Mouse (Mus musculus): ENCODE measurements at regions not wholly inside any gene's neighbourhood (a gene's known extent, or its start where the extent isn't known, plus 50 kb on each side); places are given as distances from the start of the nearest gene placed in this dataset.
A peak's percentile ranks its signal among the peaks of the same experiment; 100 is the strongest.

DNA sequence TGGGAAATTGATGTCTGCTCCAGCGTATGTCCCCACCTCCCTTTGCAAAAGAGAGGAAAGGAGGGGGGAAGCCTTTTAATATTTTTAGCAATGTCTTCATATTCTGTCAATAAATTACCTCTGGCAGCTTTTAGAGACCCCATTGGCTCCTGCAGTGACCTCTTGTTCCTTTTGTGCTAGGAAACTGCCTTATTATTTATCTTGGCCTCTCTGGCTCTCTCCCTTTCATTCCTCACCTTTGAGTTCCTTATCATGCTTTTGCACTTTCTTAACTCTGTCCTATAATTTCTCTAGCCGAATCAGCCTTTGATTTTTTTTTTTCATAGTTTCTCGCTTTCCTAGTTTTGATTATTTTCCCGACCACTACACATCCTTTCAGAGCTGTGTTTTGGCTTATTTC lies 548.7 kb downstream of the Bnc2 start:
- Histone ChIP-seq H3K4me1 (no peaks in the 10 kb centered on the region), H3K9ac (replicated peaks) (no peak overlapping the region), H3K4me2 (replicated peaks) (no peak overlapping the region), H3K27me3 (no peaks in the 10 kb centered on the region), H3K9me3 (no peaks in the 10 kb centered on the region), H3K36me3 (no peaks in the 10 kb centered on the region), H3K4me3 (no peak overlapping the region), H3K27ac (replicated peaks) (no peak overlapping the region)
- no peak for ATAC-seq (replicated peaks)
- 54% methylated on average over 4 of the region's 4 CpGs for WGBS

DNA sequence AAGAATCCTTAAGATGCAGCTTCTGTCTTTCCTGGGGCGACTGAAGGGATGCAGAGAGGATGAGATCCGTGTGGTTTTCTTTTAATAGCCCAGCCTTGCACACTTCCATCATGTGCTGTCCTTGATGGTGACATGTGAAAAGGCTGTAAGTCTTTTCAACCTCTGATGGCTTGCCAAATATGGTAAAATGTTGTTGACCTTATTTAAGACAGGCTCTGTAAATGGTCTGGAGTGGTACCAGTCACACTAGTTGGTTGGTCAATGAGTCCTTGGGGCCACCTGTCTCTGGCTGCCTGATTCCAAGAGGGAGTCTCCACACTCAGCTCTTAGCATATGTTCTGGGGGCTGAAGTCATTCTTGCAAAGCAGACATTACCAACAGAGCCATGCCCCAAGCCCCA lies 547.7 kb downstream of the Bnc2 start:
- 76% methylated on average over 2 of the region's 2 CpGs for WGBS
- Histone ChIP-seq H3K9me3 (no peaks in the 10 kb centered on the region), H3K27ac (replicated peaks) (no peak overlapping the region), H3K9ac (replicated peaks) (no peak overlapping the region), H3K4me1 (no peaks in the 10 kb centered on the region), H3K27me3 (no peaks in the 10 kb centered on the region), H3K4me2 (replicated peaks) (no peak overlapping the region), H3K4me3 (no peak overlapping the region), H3K36me3 (no peaks in the 10 kb centered on the region)
- no peak for ATAC-seq (replicated peaks)

DNA sequence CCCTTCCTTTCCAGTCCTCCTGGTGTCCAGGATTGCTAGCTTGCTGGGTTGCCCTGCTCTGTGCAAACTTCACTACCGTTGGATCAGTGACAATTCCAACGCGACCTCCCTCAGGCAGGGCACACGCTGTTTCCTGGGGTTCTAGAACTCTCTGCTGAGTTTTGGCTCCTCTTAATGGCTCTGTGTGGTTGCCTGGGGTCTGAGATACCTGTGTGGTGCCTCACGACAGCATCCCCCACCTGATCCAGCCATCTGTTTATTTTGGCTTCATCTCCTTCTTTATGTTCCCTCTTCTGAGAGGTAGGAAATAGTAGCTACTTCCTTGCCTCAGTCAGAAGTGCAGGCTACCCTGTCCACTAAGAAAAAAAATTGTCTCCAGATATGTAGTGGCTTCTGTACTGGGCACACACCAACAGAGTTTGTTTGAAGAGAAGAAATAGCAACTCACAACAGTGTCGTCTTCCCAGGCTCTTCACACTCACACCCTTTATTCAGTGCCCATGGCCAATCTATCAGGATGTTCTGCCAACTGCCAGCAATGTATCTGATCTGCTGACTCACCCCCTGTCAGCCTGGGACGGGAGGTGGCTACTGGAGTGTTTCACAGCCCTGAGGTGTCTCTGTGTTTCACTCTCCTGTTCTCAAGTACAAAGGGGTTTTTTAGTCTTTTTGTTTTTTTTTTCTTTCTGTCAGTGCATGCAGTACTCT lies 544.1 kb downstream of the Bnc2 start:
- H3K27ac ChIP-seq (replicated peaks) = no peak overlapping the region
- H3K4me3 ChIP-seq = no peak overlapping the region
- H3K4me1 ChIP-seq = no peaks in the 10 kb centered on the region
- no peak overlapping the region for H3K9ac ChIP-seq (replicated peaks)
- no peaks in the 10 kb centered on the region for H3K36me3 ChIP-seq
- WGBS = 70% methylated on average over 7 of the region's 7 CpGs
- no peak for ATAC-seq (replicated peaks)
- H3K27me3 ChIP-seq = no peaks in the 10 kb centered on the region
- no peak overlapping the region for H3K4me2 ChIP-seq (replicated peaks)
- H3K9me3 ChIP-seq = no peaks in the 10 kb centered on the region

DNA sequence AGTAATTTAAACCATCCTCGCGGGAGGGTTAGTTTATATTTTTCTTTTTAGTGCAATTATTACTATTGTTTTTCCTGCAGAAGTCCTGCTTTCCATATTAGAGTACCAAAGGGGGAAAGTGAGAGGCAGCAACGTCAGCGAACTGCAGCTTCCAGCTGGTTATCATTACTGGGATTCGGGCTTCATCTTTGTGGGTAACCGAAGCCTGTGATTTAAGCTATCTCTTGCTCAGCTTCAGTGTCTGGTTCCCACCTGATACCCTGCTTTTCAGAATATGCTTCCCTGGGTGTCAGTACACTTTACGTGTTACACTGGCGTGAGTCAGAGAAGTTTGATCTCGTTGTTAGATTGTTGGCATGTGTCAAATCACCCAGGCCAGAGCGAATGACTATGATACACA lies 539.3 kb downstream of the Bnc2 start:
- no peak overlapping the region for H3K27ac ChIP-seq (replicated peaks)
- H3K4me1 ChIP-seq = peaks cover 3% of the 10 kb centered on the region; the same call in 1 of the 2 replicates
- no peaks in the 10 kb centered on the region for H3K9me3 ChIP-seq
- no peak overlapping the region for H3K9ac ChIP-seq (replicated peaks)
- no peak for ATAC-seq (replicated peaks)
- H3K4me2 ChIP-seq (replicated peaks) = no peak overlapping the region
- WGBS = 85% methylated on average over 10 of the region's 10 CpGs
- no peaks in the 10 kb centered on the region for H3K27me3 ChIP-seq
- H3K36me3 ChIP-seq = no peaks in the 10 kb centered on the region
- no peak overlapping the region for H3K4me3 ChIP-seq

DNA sequence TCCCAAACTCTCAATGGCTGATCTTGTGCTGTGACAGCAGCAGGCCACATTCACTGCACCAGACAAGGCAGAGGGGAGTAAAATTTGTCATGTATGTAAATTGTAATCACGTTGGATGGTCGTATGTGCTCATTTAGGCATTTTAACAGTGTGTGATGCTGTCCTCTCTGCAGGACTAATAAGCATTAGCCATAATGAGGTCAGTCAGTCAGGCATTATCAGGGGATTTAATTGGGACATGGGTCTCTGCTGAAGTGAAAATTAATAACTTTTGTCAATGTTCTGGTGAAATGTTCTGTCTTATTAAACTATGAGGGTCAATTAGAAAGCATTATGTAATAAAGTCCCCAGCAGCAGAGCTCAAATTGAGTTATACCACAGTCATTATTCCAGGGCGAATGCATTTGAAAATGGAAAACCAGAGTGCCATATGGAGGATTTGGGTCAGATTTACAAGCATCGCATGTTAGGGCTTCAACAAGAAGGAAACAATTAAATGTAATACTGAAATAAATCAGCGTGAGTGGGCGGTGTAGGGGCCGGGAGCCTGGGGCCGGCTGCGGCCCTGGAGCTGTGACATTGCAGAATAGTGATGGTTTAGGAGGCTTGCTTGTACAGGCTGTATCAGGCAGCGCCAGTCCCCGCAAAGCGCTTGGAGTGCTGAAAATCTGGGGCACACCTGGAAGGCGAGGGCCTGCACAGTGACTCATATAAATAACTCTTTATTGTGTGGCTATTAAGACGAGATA lies 537.7 kb downstream of the Bnc2 start:
- Histone ChIP-seq H3K9ac (replicated peaks) (no peak overlapping the region), H3K4me2 (replicated peaks) (no peak overlapping the region), H3K27ac (replicated peaks) (no peak overlapping the region), H3K4me3 (no peak overlapping the region), H3K36me3 (no peaks in the 10 kb centered on the region), H3K9me3 (no peaks in the 10 kb centered on the region), H3K4me1 (peaks cover 3% of the 10 kb centered on the region; the same call in 1 of the 2 replicates), H3K27me3 (no peaks in the 10 kb centered on the region)
- ATAC-seq (replicated peaks) = peak; percentile 80
- WGBS = 49% methylated on average over 14 of the region's 14 CpGs

DNA sequence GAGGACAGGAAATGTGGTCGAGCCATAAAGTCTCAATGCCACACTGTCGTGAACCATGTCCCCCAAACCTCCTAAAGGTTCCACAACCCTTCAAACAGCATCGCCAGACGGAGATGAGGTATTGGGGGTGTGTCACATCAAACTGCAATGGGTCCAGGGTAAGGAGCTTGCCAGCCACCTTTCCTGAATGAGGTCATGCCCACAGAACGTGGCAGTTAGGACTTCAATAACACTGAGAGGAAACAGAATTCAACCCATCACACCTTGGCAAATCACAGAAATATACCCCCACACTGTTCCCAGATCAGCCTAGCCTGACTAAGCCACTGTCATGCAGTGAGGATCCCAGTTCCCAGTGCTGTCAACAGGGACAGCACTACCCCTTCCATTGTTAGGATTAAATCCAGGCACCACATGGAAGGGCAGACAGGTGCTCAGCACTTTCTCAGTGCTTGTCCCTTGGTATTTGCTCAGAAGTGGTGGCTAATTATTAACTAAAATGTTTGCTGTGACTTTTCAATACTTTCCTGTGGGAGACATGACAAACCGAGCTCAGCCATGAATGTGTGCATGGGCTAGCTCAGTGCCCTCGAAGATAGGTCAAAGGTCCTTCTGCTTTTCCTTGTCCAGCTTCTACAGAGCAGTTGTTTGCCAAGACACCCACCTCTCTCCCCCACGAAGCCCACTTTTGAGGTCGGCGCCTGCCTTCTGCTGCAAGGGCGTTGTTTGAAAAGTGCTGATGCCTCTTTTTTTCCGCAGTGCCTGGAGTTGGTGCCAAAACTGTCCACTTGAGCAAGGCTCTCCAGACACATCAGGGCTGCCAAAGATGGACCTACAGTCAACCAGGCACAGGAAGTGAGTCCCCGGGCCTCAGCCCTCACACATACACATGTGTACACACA lies 525.7 kb downstream of the Bnc2 start:
- Histone ChIP-seq H3K36me3 (no peaks in the 10 kb centered on the region), H3K27ac (replicated peaks) (no peak overlapping the region), H3K4me1 (no peaks in the 10 kb centered on the region), H3K9me3 (no peaks in the 10 kb centered on the region), H3K4me3 (no peak overlapping the region), H3K27me3 (no peaks in the 10 kb centered on the region), H3K4me2 (replicated peaks) (no peak overlapping the region), H3K9ac (replicated peaks) (no peak overlapping the region)
- 83% methylated on average over 13 of the region's 13 CpGs for WGBS
- no peak; the same call in 1 of the 2 replicates for ATAC-seq (replicated peaks)

DNA sequence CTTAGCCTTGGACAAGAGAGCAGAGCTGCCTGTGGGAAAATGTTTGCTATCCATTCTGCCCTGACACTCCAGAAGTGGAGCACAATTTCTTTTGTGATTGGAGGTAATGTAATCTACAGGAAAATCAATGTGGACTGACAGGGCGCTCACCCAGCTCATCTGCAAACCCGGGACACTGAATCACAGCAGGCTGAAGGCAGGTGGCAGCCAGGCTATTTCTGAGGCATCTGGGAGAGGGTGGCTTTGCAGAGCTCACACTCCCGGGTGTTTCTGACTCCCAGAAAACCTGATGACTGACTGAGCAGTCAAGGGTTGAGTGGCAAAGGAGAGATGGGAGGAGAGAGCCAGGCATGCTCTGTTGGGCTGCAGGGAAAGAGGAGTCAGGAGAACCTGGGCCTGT lies 524.4 kb downstream of the Bnc2 start:
- Histone ChIP-seq H3K4me2 (replicated peaks) (no peak overlapping the region), H3K4me3 (no peak overlapping the region), H3K27ac (replicated peaks) (no peak overlapping the region), H3K27me3 (no peaks in the 10 kb centered on the region), H3K9me3 (no peaks in the 10 kb centered on the region), H3K36me3 (no peaks in the 10 kb centered on the region), H3K9ac (replicated peaks) (no peak overlapping the region), H3K4me1 (no peaks in the 10 kb centered on the region)
- ATAC-seq (replicated peaks) = no peak
- WGBS = 44% methylated on average over 3 of the region's 3 CpGs

DNA sequence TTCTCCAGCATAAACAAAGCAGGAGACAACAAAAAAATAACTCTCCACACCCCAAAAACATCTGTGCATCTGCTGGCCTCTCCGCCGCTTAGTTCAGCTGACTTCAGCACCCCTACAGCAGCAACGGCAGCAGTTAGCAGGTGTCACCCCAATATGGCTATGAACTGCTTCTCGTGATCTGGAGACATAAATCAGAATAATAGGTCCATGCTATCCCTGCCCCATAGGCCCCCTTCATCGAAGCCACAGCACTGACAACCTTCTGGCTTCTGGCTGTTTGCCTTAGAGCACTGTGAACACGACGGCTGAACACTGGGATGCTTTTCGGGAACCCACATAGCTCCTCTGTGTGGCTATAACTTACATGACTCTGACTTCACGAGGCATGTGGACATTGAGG lies 523.8 kb downstream of the Bnc2 start:
- H3K9me3 ChIP-seq = no peaks in the 10 kb centered on the region
- no peak overlapping the region for H3K4me3 ChIP-seq
- H3K27me3 ChIP-seq = no peaks in the 10 kb centered on the region
- ATAC-seq (replicated peaks) = no peak
- no peak overlapping the region for H3K27ac ChIP-seq (replicated peaks)
- H3K9ac ChIP-seq (replicated peaks) = no peak overlapping the region
- WGBS = 85% methylated on average over 9 of the region's 9 CpGs
- no peak overlapping the region for H3K4me2 ChIP-seq (replicated peaks)
- no peaks in the 10 kb centered on the region for H3K4me1 ChIP-seq
- H3K36me3 ChIP-seq = no peaks in the 10 kb centered on the region

DNA sequence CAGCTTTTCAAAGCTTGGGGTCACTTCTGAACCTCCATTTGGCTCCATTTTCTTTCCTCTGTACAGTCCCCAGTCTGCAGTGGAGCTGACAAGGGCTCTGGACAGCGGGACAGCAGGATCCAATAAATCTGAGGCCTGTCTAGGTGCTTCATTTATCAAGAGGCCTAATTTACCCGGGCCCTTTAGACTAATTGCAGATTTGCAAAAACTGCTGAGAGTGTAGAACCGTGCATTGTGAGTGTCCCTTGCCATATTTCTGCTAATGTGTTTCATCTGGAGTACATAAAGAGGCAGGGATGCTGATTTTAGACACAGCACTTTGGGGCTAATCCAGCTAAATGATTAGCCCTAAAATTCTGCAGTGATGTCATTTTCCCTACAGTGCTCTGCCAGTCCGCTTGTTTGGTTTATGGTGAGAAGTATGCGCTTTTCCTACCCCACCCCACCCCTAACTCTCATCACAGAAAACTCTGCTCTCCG lies 523.1 kb downstream of the Bnc2 start:
- H3K9me3 ChIP-seq = no peaks in the 10 kb centered on the region
- no peak overlapping the region for H3K4me3 ChIP-seq
- no peak overlapping the region for H3K27ac ChIP-seq (replicated peaks)
- WGBS = 36% methylated on average over 6 of the region's 6 CpGs
- no peak overlapping the region for H3K4me2 ChIP-seq (replicated peaks)
- no peak overlapping the region for H3K9ac ChIP-seq (replicated peaks)
- no peak for ATAC-seq (replicated peaks)
- no peaks in the 10 kb centered on the region for H3K27me3 ChIP-seq
- H3K4me1 ChIP-seq = no peaks in the 10 kb centered on the region
- H3K36me3 ChIP-seq = no peaks in the 10 kb centered on the region

DNA sequence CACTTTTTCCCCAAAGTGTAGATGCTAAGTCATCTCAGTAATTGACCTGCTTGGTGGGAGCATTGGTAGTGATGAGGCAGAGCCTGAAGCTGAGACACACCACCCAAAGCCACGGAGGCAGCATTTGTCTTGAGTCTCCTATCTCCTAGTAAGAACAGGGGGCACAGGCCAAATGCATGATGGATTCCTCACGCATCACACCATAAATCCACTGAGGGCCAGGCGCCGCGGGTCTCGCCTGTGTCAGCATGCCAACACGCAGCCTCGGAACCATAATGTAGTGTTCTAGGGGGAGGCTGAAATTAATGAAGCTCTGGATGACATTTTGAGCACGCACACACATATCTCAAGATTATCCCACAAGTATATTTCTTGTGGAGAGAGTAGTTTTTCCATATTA lies 521.5 kb downstream of the Bnc2 start:
- ATAC-seq (replicated peaks) = no peak
- Histone ChIP-seq H3K27me3 (no peaks in the 10 kb centered on the region), H3K36me3 (no peaks in the 10 kb centered on the region), H3K4me2 (replicated peaks) (no peak overlapping the region), H3K4me3 (no peak overlapping the region), H3K27ac (replicated peaks) (no peak overlapping the region), H3K9me3 (no peaks in the 10 kb centered on the region), H3K4me1 (no peaks in the 10 kb centered on the region), H3K9ac (replicated peaks) (no peak overlapping the region)
- 95% methylated on average over 9 of the region's 9 CpGs for WGBS

DNA sequence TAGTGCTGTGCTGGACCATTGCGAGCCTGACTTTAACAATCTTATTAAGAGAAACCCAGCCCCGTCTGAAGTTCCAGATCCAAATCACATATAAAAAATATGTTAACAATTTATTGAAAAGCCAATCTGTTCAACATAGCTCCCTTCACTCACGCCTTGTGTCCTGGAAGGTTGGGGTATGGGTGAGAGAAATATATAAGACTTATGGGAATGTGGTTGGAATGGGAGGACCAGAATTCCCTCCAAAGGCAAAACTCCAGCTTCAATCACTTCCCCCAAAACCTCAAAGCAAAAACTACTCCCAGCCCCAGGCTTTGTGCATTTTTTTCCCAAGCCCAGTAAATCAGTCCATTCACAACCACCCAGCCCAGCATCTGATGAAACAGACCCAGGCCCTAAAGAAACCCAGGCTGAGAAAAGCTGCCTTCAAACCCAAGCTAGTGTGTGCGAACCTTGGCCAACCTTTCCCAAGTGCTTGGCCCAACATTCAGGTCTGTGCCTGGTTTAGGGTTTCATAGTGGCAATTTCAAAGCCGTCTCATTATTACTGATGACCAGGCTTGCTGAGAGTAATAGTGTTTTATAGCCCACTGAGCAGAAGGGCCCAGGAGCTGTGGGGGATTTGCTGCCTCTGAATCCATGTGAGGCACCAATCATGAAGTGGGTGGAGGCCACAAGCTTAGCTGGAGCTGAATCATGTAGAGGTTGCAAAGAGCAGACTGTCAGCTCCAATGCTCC lies 517.0 kb downstream of the Bnc2 start:
- Histone ChIP-seq H3K36me3 (no peaks in the 10 kb centered on the region), H3K27ac (replicated peaks) (no peak overlapping the region), H3K4me3 (no peak overlapping the region), H3K9ac (replicated peaks) (no peak overlapping the region), H3K27me3 (no peaks in the 10 kb centered on the region), H3K9me3 (no peaks in the 10 kb centered on the region), H3K4me2 (replicated peaks) (no peak overlapping the region), H3K4me1 (no peaks in the 10 kb centered on the region)
- 86% methylated on average over 5 of the region's 5 CpGs for WGBS
- ATAC-seq (replicated peaks) = no peak

Data from forebrain, embryonic 15.5 days (tissue).